Mouse (Mus musculus) myocyte (in vitro differentiated cells): ENCODE data around the gene 4930426L09Rik.

Source experiments
- E2F4 ChIP-seq: IDR thresholded peaks from one replicate; pipeline ENCODE4 v1.6.1; 2011; ENCODE audit warnings: mild to moderate bottlenecking, control low read depth, moderate library complexity; ENCODE audit not compliant: insufficient read depth
- MAX ChIP-seq: IDR thresholded peaks from one replicate; pipeline ENCODE4 v1.6.1; 2011; ENCODE audit warnings: low read depth, mild to moderate bottlenecking, control low read depth
- MYOD1 ChIP-seq, 3 experiments: IDR thresholded peaks; one replicate each; pipeline ENCODE4 v1.6.1; 2011; ENCODE audit warnings: control low read depth in 2 of 3, low read depth in 2 of 3, mild to moderate bottlenecking in 2 of 3, moderate library complexity in 1 of 3; ENCODE audit not compliant: insufficient read length in 2 of 3, control insufficient read depth in 1 of 3
- MYOG ChIP-seq, 3 experiments: IDR thresholded peaks; one replicate each; pipeline ENCODE4 v1.6.1; 2011; ENCODE audit warnings: control low read depth in 2 of 3, low read depth in 2 of 3, mild to moderate bottlenecking in 2 of 3; ENCODE audit not compliant: insufficient read length in 2 of 3, control insufficient read depth in 1 of 3, insufficient read depth in 1 of 3
- POLR2A ChIP-seq: IDR thresholded peaks from one replicate; pipeline ENCODE4 v1.6.1; 2011; ENCODE audit warnings: low read depth, mild to moderate bottlenecking, control low read depth, moderate library complexity; ENCODE audit not compliant: insufficient read length
- REST ChIP-seq: IDR thresholded peaks from one replicate; pipeline ENCODE4 v1.6.1; 2011; ENCODE audit warnings: mild to moderate bottlenecking, control low read depth, moderate library complexity; ENCODE audit not compliant: insufficient read depth, insufficient read length
- TCF12 ChIP-seq: IDR thresholded peaks from one replicate; pipeline ENCODE4 v1.6.1; 2011; ENCODE audit warnings: mild to moderate bottlenecking, control low read depth; ENCODE audit not compliant: poor library complexity, insufficient read depth, severe bottlenecking
- TCF3 ChIP-seq: IDR thresholded peaks from one replicate; pipeline ENCODE4 v1.6.1; 2011; ENCODE audit warnings: low read depth, control low read depth; ENCODE audit not compliant: insufficient read length
- USF1 ChIP-seq: IDR thresholded peaks from one replicate; pipeline ENCODE4 v1.6.1; 2011; ENCODE audit warnings: low read depth, mild to moderate bottlenecking, control low read depth, moderate library complexity

DNA sequence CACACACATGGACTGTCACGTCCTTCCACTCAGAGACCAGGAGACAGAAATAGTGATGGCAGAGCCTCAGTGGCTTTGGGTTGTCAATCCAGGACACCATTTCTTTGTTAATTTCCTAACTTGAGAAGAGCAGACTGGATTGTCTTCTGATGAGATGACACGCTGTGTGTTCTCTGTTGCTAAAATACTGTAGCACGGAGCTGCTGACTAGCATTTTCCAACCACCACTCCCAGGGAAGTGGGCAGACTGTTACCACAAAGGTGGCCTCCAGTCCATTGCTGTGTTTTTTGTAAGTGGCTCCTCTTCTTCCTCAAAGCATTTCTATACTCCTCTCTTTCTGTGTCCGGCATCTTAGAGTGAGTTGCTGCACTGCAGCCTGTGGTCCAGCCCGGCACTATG lies 39.6 kb upstream of the 4930426L09Rik start:
- no peak for TF ChIP-seq POLR2A
- no peak for TF ChIP-seq TCF12
- no peak for TF ChIP-seq USF1
- no peak for TF ChIP-seq MAX
- no peak for TF ChIP-seq TCF3
- TF ChIP-seq MYOD1 (IDR thresholded peaks at IDR 0.05; ENCODE audit: control insufficient read depth in 1 of 3, insufficient read length in 2 of 3, low read depth in 2 of 3): no peak
- TF ChIP-seq MYOG (IDR thresholded peaks at IDR 0.05; ENCODE audit: control insufficient read depth in 1 of 3, insufficient read depth in 1 of 3, insufficient read length in 2 of 3, low read depth in 2 of 3): no peak
- TF ChIP-seq E2F4: no peak
- TF ChIP-seq REST: no peak
